Mouse (Mus musculus): ENCODE data around the gene Schip1.

GRCm38 (mm10) chr3:68504838-68505237 is 440.2 kb downstream of the Schip1 start:
- TF ChIP-seq CTCF (IDR thresholded peaks at IDR 0.05; ENCODE audit: low read depth) (no peak), EP300 (IDR thresholded peaks at IDR 0.05; ENCODE audit: low read depth) (no peak)
